Mouse (Mus musculus) limb, embryonic 10.5 days (tissue): ENCODE data around the gene Neurod2. TPM values are rescaled to one million over a fixed set of nuclear protein-coding genes. Genes with fewer than 3 reads are reported as not detected.
A peak's percentile ranks its signal among the peaks of the same experiment; 100 is the strongest.

Source experiments
- DNase-seq: peaks from one replicate; pipeline ENCODE4 v3.0.0-alpha.2; 2017; ENCODE audit warnings: low spot score
- H3K27ac ChIP-seq: fragments of 300-500 bp; sonication (generic); 2 replicates; pipeline ENCODE4 v1.5.1; 2016; ENCODE audit warnings: mild to moderate bottlenecking
- H3K27me3 ChIP-seq: fragments of 300-500 bp; sonication (generic); 2 replicates; pipeline ENCODE4 v1.6.1; 2016; ENCODE audit warnings: low read depth, mild to moderate bottlenecking; ENCODE audit not compliant: poor library complexity, severe bottlenecking
- H3K36me3 ChIP-seq: fragments of 300-500 bp; sonication (generic); 2 replicates; pipeline ENCODE4 v1.6.1; 2016; ENCODE audit warnings: mild to moderate bottlenecking, moderate library complexity
- H3K4me1 ChIP-seq: fragments of 300-500 bp; sonication (generic); 2 replicates; pipeline ENCODE4 v1.6.1; 2016
- H3K4me3 ChIP-seq: fragments of 300-500 bp; sonication (generic); 2 replicates; pipeline ENCODE4 v1.5.1; 2016; ENCODE audit warnings: mild to moderate bottlenecking, moderate library complexity
- H3K9me3 ChIP-seq: fragments of 300-500 bp; sonication (generic); replicated peaks from 2 replicates; pipeline ENCODE4 v1.6.1; 2016; ENCODE audit warnings: mild to moderate bottlenecking
- WGBS: fragments of 180-500 bp; shearing (Covaris S2); methylation state at CpG from one replicate; pipeline ENCODE4 v1.1.7; 2016; 5-methylcytosine and 5-hydroxymethylcytosine counted together
- polyA plus RNA-seq: library from polyadenylated mRNA; unstranded; fragments of >200 nt; fragmentation: Nextera tagmentation; extraction: Ambion mirVana; gene quantifications from 2 replicates; pipeline ENCODE4 v1.2.1, GENCODE M21; 2016

Gene Neurod2
- polyA plus RNA-seq, 1 experiment from 2014 or later, result not detected

- H3K27me3 ChIP-seq, result peaks cover 100% of the 10 kb centered on the region
- DNase-seq, result peak; percentile 39
- no peak overlapping the region for H3K27ac ChIP-seq
- H3K9me3 ChIP-seq, result no peaks in the 10 kb centered on the region
- H3K4me3 ChIP-seq, result no peak overlapping the region
- H3K36me3 ChIP-seq, result no peaks in the 10 kb centered on the region
- peaks cover 22% of the 10 kb centered on the region for H3K4me1 ChIP-seq
- WGBS, result 4% methylated on average over 22 of the region's 22 CpGs
These were observed 3.6 kb downstream of the Neurod2 start for GRCm38 (mm10) chr11:98325821-98326218.

GRCm38 (mm10) chr11:98325191-98325820 lies 4.1 kb downstream of the Neurod2 start:
- H3K36me3 ChIP-seq, result no peaks in the 10 kb centered on the region
- peaks cover 22% of the 10 kb centered on the region for H3K4me1 ChIP-seq
- WGBS, result 5% methylated on average over 14 of the region's 14 CpGs
- no peak overlapping the region for H3K4me3 ChIP-seq
- no peak overlapping the region for H3K27ac ChIP-seq
- no peak for DNase-seq
- no peaks in the 10 kb centered on the region for H3K9me3 ChIP-seq
- H3K27me3 ChIP-seq, result peaks cover 100% of the 10 kb centered on the region

DNA sequence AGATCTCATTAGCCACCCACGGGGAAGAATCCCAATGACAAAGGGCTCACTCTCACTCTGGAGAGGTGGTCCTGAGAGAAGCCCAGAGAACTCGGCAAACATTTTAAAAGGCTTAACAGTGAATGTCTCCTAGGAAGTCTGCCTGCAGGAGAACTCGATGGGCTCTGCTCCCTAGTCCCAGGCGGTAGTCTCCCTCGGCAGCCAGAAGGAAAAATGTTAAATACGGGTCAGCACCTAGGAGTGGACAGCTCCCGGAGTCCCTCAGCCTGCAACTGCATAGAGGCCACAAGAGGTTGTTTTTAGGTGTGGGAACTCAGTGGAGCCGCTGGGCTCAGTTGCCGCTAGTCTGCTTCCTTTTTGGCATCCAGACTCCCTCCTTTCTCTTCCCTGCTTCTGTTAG lies 5.5 kb downstream of the Neurod2 start:
- Histone ChIP-seq H3K36me3 (no peaks in the 10 kb centered on the region), H3K9me3 (no peaks in the 10 kb centered on the region), H3K27ac (no peak overlapping the region), H3K27me3 (peaks cover 100% of the 10 kb centered on the region), H3K4me1 (peaks cover 22% of the 10 kb centered on the region), H3K4me3 (no peak overlapping the region)
- DNase-seq, result peak; percentile 79
- WGBS, result 1% methylated on average over 9 of the region's 9 CpGs

- 4% methylated on average over 10 of the region's 10 CpGs for WGBS
- Histone ChIP-seq H3K27ac (no peak overlapping the region), H3K4me1 (peaks cover 17% of the 10 kb centered on the region), H3K9me3 (no peaks in the 10 kb centered on the region), H3K36me3 (no peaks in the 10 kb centered on the region), H3K4me3 (no peak overlapping the region), H3K27me3 (peaks cover 100% of the 10 kb centered on the region)
- no peak for DNase-seq
These were observed 6.1 kb downstream of the Neurod2 start for GRCm38 (mm10) chr11:98323136-98323866.

DNA sequence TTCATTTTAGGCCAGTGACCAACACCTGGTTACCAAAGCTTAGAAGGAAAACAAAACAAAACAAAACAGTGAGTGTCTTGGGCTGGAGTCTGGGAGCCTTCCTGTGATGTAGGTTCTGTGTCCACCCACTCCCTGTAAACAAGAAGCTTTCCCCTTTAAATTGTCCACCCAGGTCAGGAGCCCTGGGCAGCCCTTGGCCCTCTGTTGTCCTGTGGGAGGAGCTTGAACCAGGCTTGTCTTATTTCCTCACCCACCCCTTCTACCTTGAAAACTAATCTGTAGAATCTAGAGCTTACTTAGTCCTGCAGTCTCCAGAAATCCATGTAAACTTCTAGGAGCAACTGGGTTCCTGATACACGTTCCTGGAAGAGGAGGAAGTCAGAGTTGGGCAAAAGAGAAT lies 7.3 kb downstream of the Neurod2 start:
- H3K27ac ChIP-seq, result no peak overlapping the region
- no peak overlapping the region for H3K4me3 ChIP-seq
- WGBS, result 8% methylated on average over 1 of the region's 1 CpGs
- H3K36me3 ChIP-seq, result no peaks in the 10 kb centered on the region
- H3K27me3 ChIP-seq, result peaks cover 100% of the 10 kb centered on the region
- no peaks in the 10 kb centered on the region for H3K9me3 ChIP-seq
- no peak for DNase-seq
- H3K4me1 ChIP-seq, result peaks cover 6% of the 10 kb centered on the region

DNA sequence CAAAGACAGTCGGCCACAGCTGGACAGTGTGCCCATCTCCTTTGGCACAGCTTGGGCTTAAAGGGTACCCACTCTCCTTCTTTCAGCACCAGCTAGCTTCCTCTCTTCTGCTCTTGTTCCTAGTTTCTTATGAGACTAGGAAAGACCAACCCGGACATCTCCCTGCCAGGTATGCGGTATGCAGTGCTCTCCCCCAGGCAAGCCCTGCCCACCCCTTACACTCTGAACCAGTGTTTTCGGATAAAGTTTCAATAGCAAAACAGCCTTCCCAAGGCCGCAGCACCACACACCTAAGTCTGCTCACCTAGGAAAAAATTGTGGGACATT lies 7.8 kb downstream of the Neurod2 start:
- no peaks in the 10 kb centered on the region for H3K36me3 ChIP-seq
- no peak overlapping the region for H3K4me3 ChIP-seq
- no peak overlapping the region for H3K27ac ChIP-seq
- no peaks in the 10 kb centered on the region for H3K9me3 ChIP-seq
- peaks cover under 1% of the 10 kb centered on the region; the same call in 1 of the 2 replicates for H3K4me1 ChIP-seq
- 7% methylated on average over 5 of the region's 5 CpGs for WGBS
- DNase-seq, result no peak
- peaks cover 100% of the 10 kb centered on the region for H3K27me3 ChIP-seq

- no peak overlapping the region for H3K4me3 ChIP-seq
- H3K27me3 ChIP-seq, result peaks cover 100% of the 10 kb centered on the region
- WGBS, result 2% methylated on average over 30 of the region's 30 CpGs
- DNase-seq, result no peak
- no peak overlapping the region for H3K27ac ChIP-seq
- H3K36me3 ChIP-seq, result no peaks in the 10 kb centered on the region
- no peaks in the 10 kb centered on the region for H3K4me1 ChIP-seq
- H3K9me3 ChIP-seq, result no peaks in the 10 kb centered on the region
These were observed 8.4 kb downstream of the Neurod2 start for GRCm38 (mm10) chr11:98320806-98321676.

- Histone ChIP-seq H3K36me3 (no peaks in the 10 kb centered on the region), H3K27me3 (peaks cover 100% of the 10 kb centered on the region), H3K4me1 (no peaks in the 10 kb centered on the region), H3K4me3 (no peak overlapping the region), H3K9me3 (no peaks in the 10 kb centered on the region), H3K27ac (no peak overlapping the region)
- 10% methylated on average over 12 of the region's 12 CpGs for WGBS
- no peak for DNase-seq
These were observed 9.1 kb downstream of the Neurod2 start for GRCm38 (mm10) chr11:98320381-98320780.

DNA sequence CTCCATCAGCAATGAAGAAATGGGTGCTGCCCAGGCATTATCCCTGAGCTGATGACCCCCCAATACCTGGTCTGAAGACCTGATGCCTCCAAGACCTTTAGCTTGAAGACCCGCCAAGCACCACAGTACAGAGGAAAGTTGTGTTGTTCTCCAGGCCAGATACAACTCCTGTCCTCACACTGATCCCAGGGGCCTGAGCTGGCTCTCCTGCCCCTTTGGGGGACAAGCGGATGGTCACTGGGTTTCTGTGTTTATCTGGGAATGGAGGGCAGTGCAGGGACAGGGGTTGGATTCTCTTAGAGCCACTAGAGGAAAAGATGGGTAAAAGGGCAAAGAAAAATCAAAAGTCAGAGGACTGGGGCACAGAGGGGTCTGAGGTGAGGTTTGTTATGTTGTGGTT lies 9.5 kb downstream of the Neurod2 start:
- no peak overlapping the region for H3K4me3 ChIP-seq
- no peak for DNase-seq
- no peaks in the 10 kb centered on the region for H3K4me1 ChIP-seq
- H3K36me3 ChIP-seq, result no peaks in the 10 kb centered on the region
- peaks cover 100% of the 10 kb centered on the region for H3K27me3 ChIP-seq
- H3K9me3 ChIP-seq, result no peaks in the 10 kb centered on the region
- whole genome bisulfite sequencing, result 7% methylated on average over 2 of the region's 2 CpGs
- no peak overlapping the region for H3K27ac ChIP-seq

GRCm38 (mm10) chr11:98319544-98319943 lies 9.9 kb downstream of the Neurod2 start:
- DNase-seq, result no peak
- WGBS, result 16% methylated on average over 4 of the region's 4 CpGs

DNA sequence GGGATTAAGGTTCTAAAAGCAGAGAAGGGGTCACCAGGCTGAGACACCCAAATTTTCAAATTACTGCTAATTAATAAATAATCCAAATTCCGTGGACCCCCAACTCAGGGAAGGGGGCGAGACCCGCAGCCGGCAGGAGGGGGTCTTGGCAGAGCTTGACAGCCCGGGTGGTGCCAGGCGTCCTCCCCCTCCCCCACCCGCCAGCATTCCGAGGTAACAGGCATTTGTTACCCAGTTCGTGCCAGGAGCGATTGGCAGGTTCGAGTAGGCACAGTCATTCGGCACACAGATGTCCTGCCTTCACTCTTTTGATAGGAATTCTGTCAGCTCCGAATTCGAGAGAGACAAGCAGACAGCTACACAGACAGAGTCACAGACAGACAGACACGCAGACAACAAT lies 10.3 kb downstream of the Neurod2 start:
- DNase-seq, result no peak
- no peak overlapping the region for H3K27ac ChIP-seq
- WGBS, result 4% methylated on average over 15 of the region's 15 CpGs
- no peaks in the 10 kb centered on the region for H3K36me3 ChIP-seq
- H3K4me1 ChIP-seq, result no peaks in the 10 kb centered on the region
- no peak overlapping the region for H3K4me3 ChIP-seq
- H3K9me3 ChIP-seq, result no peaks in the 10 kb centered on the region
- H3K27me3 ChIP-seq, result peaks cover 100% of the 10 kb centered on the region

More at GRCm38 (mm10) chr11:98319544-98319943, 9.9 kb downstream of the Neurod2 start:
- Histone ChIP-seq H3K4me3 (no peak overlapping the region), H3K36me3 (no peaks in the 10 kb centered on the region), H3K27ac (no peak overlapping the region), H3K27me3 (peaks cover 100% of the 10 kb centered on the region), H3K4me1 (no peaks in the 10 kb centered on the region), H3K9me3 (no peaks in the 10 kb centered on the region)

- WGBS, result 1% methylated on average over 14 of the region's 14 CpGs
- DNase-seq, result no peak
- Histone ChIP-seq H3K27ac (no peak overlapping the region), H3K36me3 (no peaks in the 10 kb centered on the region), H3K27me3 (peaks cover 100% of the 10 kb centered on the region), H3K4me1 (peaks cover 4% of the 10 kb centered on the region; the same call in 1 of the 2 replicates), H3K4me3 (no peak overlapping the region), H3K9me3 (no peaks in the 10 kb centered on the region)
These were observed 10.9 kb downstream of the Neurod2 start for GRCm38 (mm10) chr11:98318421-98319116.
